Mouse (Mus musculus) Muller cell, postnatal 12 days (primary cell): ENCODE measurements around the gene Tnpo1.
A peak's percentile ranks its signal among the peaks of the same experiment; 100 is the strongest.

ENCODE experiments used
- DNase-seq: peaks from one replicate; pipeline ENCODE4 v3.0.0-alpha.2; 2015; ENCODE audit errors: inconsistent ontology term

Gene Tnpo1

DNA sequence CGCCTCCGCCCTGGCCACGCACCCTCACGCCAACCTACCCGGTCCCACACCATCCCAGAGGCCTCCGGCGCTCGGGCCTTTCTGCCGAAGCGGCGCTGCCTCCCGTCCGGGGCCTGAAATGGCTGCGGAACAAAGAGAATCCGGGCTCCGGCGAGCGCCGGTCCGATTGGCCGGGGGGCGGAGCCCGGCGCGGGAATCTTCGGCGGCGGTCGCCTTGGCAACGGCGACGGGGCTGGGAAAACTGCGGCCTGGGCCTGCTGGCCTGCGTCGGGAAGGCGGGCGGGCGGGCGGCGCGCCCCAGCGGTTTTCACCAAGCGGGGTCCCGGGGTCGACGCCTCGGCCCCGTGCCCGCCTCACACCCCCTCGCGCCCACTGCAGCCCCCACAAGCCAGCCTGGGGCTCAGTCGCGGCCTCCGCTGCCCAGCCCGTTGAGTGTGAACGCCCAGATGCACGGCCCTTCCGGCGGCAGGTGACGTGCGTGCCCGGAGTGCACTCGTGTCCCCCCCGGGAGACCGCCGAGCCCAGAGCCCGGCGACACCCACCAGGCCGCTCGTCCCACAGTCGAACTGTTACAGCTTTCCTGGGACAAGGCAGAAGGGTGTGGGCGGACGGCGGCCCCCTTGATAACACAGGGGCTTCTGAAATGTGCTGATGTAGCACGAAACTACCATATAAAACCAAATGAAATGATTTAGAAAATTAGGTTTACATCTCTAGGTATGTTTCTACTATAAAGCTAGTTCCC lies at the start of gene Tnpo1:
TSS of gene Tnpo1 (minus strand) at position 172 of the 745 bp plus-strand sequence.
- DNase-seq = peak; percentile 96

GRCm38 (mm10) chr13:98972090-98972489 lies 45.9 kb upstream of the Tnpo1 start:
- DNase-seq = no peak

DNA sequence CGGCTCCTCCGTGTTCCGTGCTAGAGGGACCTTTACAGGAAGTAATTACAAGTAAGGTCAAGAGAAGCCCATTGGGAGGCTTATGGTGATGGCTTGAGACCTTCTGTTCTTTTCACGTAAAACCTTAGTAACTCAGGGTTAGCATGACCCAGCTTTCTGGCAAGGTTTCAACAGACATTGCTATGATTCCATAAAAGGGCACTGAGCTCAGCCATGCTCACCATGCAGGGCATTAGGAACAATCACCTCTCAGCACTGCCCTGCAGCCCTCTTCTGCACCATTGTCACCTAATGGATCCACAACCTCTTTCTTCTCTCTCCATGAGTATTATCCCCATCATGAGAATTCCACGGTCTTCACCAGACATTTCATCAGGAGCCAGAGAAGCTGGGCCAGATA lies 45.5 kb upstream of the Tnpo1 start:
- no peak for DNase-seq

GRCm38 (mm10) chr13:98968517-98968916 lies 42.3 kb upstream of the Tnpo1 start:
- DNase-seq = no peak

DNA sequence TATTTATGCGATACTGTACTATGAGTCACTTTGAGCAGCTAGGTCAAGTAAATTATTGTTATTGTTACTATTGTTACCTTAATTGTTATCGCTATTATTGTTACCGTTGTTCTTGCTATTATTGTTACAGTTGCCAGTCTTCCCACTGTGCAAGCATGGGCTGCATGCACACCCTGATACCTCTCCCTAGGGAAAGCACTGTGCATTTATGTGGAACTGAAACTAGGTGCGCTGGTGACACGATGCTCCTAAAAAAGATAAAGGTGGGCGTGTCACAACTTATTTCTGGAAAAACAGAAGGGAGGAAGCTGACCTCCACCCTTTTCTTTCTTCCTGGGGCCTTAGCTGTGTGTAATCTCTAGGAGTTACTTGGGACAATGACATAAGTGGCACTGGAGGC lies 41.8 kb upstream of the Tnpo1 start:
- no peak for DNase-seq

DNA sequence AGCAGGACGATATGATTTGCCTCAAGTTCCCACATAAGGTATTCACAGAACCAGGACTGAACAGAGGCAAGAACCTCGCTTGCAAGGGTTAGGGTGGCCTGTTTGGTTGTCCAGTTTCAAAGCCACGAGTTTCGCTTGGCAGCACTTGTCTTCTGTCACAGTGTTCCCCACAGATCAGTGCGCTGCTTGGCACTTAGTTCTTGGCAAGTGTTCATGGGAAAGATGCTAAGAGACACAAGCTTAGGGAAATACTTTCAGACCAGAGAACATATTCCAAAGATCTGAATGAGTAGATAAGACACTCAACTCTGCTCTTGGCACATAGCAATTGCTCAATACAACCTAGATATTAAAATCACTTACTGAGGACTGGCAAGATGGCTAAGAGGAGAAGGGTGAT lies 40.4 kb upstream of the Tnpo1 start:
- DNase-seq = peak; percentile 24

DNA sequence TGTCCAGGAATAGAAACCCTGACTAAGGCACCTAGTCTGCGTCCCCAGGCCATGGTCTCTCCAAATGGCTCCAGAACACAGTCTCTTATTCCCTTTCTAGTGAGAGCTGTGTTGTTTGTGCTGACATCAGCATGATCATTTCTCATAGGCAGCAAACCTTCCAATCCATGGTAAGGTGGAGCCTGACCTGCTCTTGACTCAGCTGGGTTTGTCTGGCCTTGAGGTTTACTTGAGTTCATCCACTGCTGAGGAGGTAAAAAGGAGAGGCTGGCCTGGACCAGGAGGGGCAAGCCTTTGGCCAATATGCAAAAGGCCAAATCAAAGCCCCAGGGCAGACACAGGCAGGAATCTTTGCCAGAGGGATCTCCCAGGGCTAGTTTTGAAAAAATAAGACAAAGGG lies 37.4 kb upstream of the Tnpo1 start:
- no peak for DNase-seq

DNA sequence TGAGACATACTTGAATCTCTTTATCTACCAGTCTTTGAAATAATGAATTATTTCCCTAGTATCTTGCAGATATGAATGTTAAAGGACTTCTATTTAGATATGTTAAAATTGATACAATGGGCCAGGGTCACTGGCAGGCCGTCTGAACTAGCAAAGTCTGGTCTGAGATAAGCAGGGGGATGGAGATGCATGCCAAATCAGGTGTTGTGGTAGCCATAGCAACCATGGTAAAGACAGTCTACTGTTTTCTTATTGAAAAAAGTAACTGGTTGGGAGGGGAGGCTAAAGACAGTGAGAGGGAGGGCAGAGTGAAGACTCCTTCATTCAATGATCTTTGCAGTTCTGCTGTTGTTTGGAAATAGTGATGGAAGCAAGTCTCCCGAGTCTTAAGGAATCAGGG lies 32.0 kb upstream of the Tnpo1 start:
- no peak for DNase-seq

GRCm38 (mm10) chr13:98956209-98956608 lies 30.0 kb upstream of the Tnpo1 start:
- DNase-seq = no peak

DNA sequence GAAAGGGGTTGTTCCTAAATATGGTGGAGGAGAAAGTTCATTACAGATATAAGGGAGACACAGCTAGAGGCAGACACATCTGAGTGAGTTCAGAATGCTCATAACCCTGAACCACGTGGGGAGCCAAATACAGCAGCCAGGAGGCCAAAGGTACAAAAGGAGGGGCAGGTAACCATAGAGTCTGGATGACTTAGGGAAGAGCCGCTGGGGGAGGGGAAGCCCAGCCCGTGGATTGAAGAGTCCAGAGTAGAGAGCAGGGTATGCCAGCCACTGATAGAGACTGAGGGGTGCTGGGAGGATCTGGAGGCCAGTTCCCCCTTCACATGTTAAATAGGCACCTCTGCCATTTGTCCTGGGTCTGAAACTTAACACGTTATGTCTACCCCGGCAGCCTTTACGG lies 29.5 kb upstream of the Tnpo1 start:
- DNase-seq = no peak

DNA sequence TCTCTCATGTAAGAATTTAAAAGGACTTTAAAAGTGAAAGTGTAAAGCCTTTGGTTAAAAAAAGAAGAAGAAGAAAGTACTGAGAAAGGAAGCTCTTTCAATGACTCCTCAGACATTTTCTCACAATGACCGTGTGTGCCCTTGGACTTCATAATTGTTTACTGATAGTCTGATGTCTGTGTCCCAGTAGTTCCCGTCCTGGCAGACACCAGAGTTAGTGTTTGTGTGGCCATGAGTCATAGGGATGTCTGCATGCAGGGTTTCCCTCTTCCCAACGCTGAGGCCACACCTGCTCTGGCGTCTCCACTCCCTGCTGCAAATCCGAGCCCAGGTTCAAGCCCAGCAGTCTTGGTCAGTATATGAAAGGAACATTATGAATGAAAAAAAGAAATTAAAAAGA lies 29.0 kb upstream of the Tnpo1 start:
- DNase-seq = peak; percentile 68

DNA sequence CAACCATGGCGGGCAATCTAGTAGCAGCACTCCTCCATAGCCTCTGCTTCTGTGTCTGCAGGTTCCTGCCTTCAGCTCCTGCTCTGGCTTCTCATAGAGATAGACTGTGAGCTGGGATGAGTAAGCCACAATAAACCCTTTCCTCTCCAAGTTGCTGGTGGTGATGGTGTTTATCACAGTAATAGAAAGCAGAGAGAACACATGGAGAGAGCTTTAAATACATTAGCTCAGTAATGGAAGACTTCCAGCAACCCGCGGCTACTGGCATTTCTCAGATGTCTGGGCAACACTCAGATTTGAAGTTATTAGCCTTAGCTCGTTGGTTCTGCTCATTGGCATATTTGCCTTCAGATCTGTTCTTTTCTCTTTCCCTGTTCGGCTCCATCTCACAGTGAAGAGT lies 27.6 kb upstream of the Tnpo1 start:
- DNase-seq = peak; percentile 80

GRCm38 (mm10) chr13:98951951-98952350 lies 25.8 kb upstream of the Tnpo1 start:
- no peak for DNase-seq

GRCm38 (mm10) chr13:98948146-98948545 lies 22.0 kb upstream of the Tnpo1 start:
- DNase-seq = no peak

DNA sequence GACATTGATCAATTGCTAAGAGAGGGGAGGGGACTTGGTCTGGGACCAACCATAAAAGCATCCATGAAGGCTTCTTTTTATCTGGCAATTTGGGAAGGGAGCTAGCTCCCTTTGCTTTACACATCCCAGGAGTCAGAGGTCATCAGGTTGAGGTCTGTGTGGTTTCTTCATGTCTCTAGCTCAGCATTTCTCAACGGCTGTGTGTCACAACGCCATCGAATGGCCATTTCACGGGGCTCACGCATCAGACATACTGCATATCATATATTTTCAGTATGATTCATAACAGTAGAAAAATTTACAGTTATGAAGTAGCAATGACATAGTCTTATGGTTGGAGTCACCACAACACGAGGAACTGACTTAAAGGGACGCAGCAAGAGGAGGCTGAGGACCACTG lies 20.2 kb upstream of the Tnpo1 start:
- no peak for DNase-seq

- DNase-seq = peak; percentile 7
Measured at GRCm38 (mm10) chr13:98945908-98946307, 19.7 kb upstream of the Tnpo1 start.

DNA sequence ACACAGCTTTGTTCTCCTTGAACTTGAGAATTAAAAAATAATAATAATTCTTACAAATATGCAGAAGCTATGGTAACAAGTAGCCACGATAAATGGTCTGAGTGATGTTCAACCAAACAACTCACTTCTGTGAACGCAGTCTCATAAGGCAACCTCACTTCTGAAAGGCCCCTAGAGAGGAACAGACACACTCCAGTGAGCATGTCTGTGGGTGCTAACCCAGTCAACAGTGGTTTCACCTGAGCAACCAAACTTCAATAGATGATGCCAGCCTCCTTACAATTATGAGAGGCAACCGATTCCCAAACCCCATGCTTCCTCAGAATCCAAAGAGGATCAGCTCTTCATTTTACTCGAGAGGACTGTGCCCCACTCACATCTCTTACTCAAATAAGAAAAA lies 19.2 kb upstream of the Tnpo1 start:
- no peak for DNase-seq

DNA sequence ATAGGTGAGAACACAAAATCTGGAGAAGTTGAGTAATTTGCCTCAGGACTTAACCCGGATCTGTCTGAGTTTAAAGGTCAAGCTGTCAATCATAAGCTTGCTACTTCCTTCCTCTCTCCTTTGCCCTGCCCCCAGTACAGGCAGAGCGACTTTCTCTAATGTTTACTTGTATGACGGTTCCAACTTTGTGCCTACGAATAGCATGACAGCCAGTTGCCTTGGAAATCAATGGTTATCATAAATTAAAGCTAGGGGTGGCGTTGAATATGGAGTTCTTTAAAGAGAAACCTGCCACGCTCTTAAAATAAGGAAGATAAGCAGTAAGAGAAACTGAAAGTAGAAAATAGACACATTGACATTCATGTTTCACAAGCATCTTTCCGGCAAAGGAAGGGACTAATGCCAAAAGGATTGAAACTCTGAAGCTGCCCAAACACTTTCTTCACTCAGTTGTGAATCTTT lies 18.5 kb upstream of the Tnpo1 start:
- no peak for DNase-seq

GRCm38 (mm10) chr13:98942360-98942759 lies 16.2 kb upstream of the Tnpo1 start:
- no peak for DNase-seq

DNA sequence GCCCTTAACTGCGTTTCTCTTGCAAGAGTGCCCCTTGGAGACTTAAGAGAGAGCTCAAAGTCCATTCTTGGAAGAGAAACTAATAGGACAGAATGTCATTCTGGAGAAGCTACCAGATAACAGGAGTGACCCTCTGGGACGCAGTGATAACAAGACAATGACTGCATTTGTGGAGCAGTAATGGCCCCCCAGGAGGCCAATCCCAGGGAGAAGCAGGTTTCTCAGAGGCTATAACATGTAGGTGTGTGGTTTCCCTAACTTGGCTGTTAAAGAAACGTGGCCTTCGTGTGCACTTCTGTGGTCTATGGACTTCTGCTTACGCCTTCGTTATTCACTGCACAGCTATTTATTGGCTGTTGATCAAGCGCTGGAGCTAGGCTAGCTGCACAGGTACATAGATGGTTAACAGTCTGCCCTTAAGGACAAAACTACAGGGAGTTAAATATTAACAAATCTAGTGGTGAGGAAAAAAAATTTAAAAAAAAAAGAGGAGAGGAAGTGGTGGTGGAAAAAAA lies 15.7 kb upstream of the Tnpo1 start:
- no peak for DNase-seq

GRCm38 (mm10) chr13:98937108-98937507 lies 10.9 kb upstream of the Tnpo1 start:
- no peak for DNase-seq

GRCm38 (mm10) chr13:98928908-98929307 lies 2.7 kb upstream of the Tnpo1 start:
- no peak for DNase-seq

- no peak for DNase-seq
Measured at GRCm38 (mm10) chr13:98926958-98927242, 716 bp upstream of the Tnpo1 start.
